ENCODE assay signal across 8 mouse cellular contexts in genomic region chr17:83271509-83271908, GRCm38 (mm10). TPM values are rescaled to one million over a fixed set of nuclear protein-coding genes. Genes with fewer than 3 reads are reported as not detected.
DNase-seq lines count a peak whose midpoint lies in the region; ATAC-seq and TF ChIP-seq lines count a peak whose summit lies in the region.

No protein-coding gene starts in this region.

- WGBS in limb, embryonic 11.5 days, result 6% methylated on average over 3 of the region's 3 CpGs

- no peak for TF ChIP-seq POLR2A in cortical plate, adult 2 months (IDR thresholded peaks at IDR 0.05; ENCODE audit: extremely low read depth, insufficient read depth, low read length)

- TF ChIP-seq CTCF in cortical plate, adult 2 months (IDR thresholded peaks at IDR 0.05; ENCODE audit: extremely low read depth, insufficient read depth, low read length), result peak; percentile 88

- no peak for ATAC-seq in limb, embryonic 11.5 days (ENCODE audit: insufficient number of reproducible peaks, low FRiP score, low TSS enrichment, low read depth)

- peaks cover 3% of the 10 kb centered on the region; the same call in 1 of the 2 replicates for H3K27me3 ChIP-seq in limb, embryonic 11.5 days (ENCODE audit: control insufficient read depth, insufficient read depth, low read length)

- no peak overlapping the region for H3K4me2 ChIP-seq in limb, embryonic 11.5 days (ENCODE audit: low read depth, severe bottlenecking)

- H3K9me3 ChIP-seq in limb, embryonic 11.5 days (ENCODE audit: control insufficient read depth, low read length), result no peaks in the 10 kb centered on the region

- 0 out of 2 replicates have a peak, but pooled peaks cover 1% of the 10 kb centered on the region for H3K4me1 ChIP-seq in cortical plate, adult 2 months (ENCODE audit: control insufficient read depth, insufficient read depth, low read length)
- peaks cover 6% of the 10 kb centered on the region; the same call in 1 of the 2 replicates for H3K4me1 ChIP-seq in limb, embryonic 11.5 days (ENCODE audit: control insufficient read depth, insufficient read depth, low read length)

- no peaks in the 10 kb centered on the region for H3K36me3 ChIP-seq in limb, embryonic 11.5 days (ENCODE audit: control insufficient read depth, insufficient read depth, low read length)

- no peak overlapping the region for H3K4me3 ChIP-seq in cortical plate, adult 2 months (ENCODE audit: insufficient read depth, low read length)
- H3K4me3 ChIP-seq in limb, embryonic 11.5 days (ENCODE audit: low read depth, low read length), result no peak overlapping the region

- no peak overlapping the region for H3K27ac ChIP-seq in cortical plate, adult 2 months (ENCODE audit: insufficient read depth, low read length)
- no peak overlapping the region for H3K27ac ChIP-seq in limb, embryonic 11.5 days (replicated peaks; ENCODE audit: low read depth, low read length)

- no peak overlapping the region for H3K9ac ChIP-seq in limb, embryonic 11.5 days (ENCODE audit: low read length)

- peak; percentile 79 to 95 for DNase-seq in heart, adult 18-20 months
- DNase-seq in heart, adult 11 months, result no peak
- peak; percentile 77 for DNase-seq in T-cell, adult 2 months (ENCODE audit: low spot score)
- peak; percentile 91 for DNase-seq in heart, postnatal 4 days
- peak; percentile 92 for DNase-seq in limb, embryonic 11.5 days (ENCODE audit: low spot score)
- peak; percentile 81 for DNase-seq in ovary, postnatal 14 days (ENCODE audit: low spot score)
- peak; percentile 62 to 89 for DNase-seq in thymus, postnatal 10 days (ENCODE audit: low spot score in 2 of 2)

RNA-seq across cellular contexts. Expression of gene Pkdcc, which starts 56.4 kb away (rescaled TPM):
- total RNA-seq in heart, adult 18-20 months (2021), result 10 to 100 TPM; 43.1 to 57.1 TPM
- 19.2 and 21.8 TPM in 2 replicates for polyA plus RNA-seq in cortical plate, adult 2 months (2012; rRNA removed)
- total RNA-seq in heart, postnatal 4 days (2021), result 10 to 100 TPM; 68.1 to 76.6 TPM
- 21.8 and 22.6 TPM in 2 replicates for polyA plus RNA-seq in limb, embryonic 11.5 days (2014; fragmentation: Nextera tagmentation; extraction: Ambion mirVana)
